Mouse (Mus musculus): ENCODE data around the gene March7.
A peak's percentile ranks its signal among the peaks of the same experiment; 100 is the strongest.

Gene March7

GRCm38 (mm10) chr2:60212488-60212887, 2.8 kb downstream of the March7 start:
- peak; percentile 68 for DNase-seq (ENCODE audit: extremely low read depth, low read depth, low spot score)

- no peak for DNase-seq (ENCODE audit: extremely low read depth, low read depth, low spot score)
Measured at GRCm38 (mm10) chr2:60214683-60215082, 5.0 kb downstream of the March7 start.

GRCm38 (mm10) chr2:60216547-60217153, 7.0 kb downstream of the March7 start:
- DNase-seq (ENCODE audit: extremely low read depth, low read depth, low spot score): no peak

- no peak for DNase-seq (ENCODE audit: extremely low read depth, low read depth, low spot score)
Measured at GRCm38 (mm10) chr2:60217620-60218019, 7.9 kb downstream of the March7 start.

- no peak for DNase-seq (ENCODE audit: extremely low read depth, low read depth, low spot score)
Measured at GRCm38 (mm10) chr2:60221236-60221635, 11.5 kb downstream of the March7 start.

- DNase-seq (ENCODE audit: extremely low read depth, low read depth, low spot score): no peak
Measured at GRCm38 (mm10) chr2:60221954-60222353, 12.3 kb downstream of the March7 start.

- no peak for DNase-seq (ENCODE audit: extremely low read depth, low read depth, low spot score)
Measured at GRCm38 (mm10) chr2:60223489-60223888, 13.8 kb downstream of the March7 start.

GRCm38 (mm10) chr2:60228470-60228869, 18.8 kb downstream of the March7 start:
- no peak for DNase-seq (ENCODE audit: extremely low read depth, low read depth, low spot score)

GRCm38 (mm10) chr2:60230361-60230760, 20.7 kb downstream of the March7 start:
- DNase-seq (ENCODE audit: extremely low read depth, low read depth, low spot score): no peak

GRCm38 (mm10) chr2:60233147-60233546, 23.5 kb downstream of the March7 start:
- DNase-seq (ENCODE audit: extremely low read depth, low read depth, low spot score): no peak

GRCm38 (mm10) chr2:60234506-60234905, 24.8 kb downstream of the March7 start:
- no peak for DNase-seq (ENCODE audit: extremely low read depth, low read depth, low spot score)

- no peak for DNase-seq (ENCODE audit: extremely low read depth, low read depth, low spot score)
Measured at GRCm38 (mm10) chr2:60252782-60253181, 43.1 kb downstream of the March7 start.

- no peak for DNase-seq (ENCODE audit: extremely low read depth, low read depth, low spot score)
Measured at GRCm38 (mm10) chr2:60253506-60253905, 43.8 kb downstream of the March7 start.

GRCm38 (mm10) chr2:60256751-60257150, 47.1 kb downstream of the March7 start:
- no peak for DNase-seq (ENCODE audit: extremely low read depth, low read depth, low spot score)

GRCm38 (mm10) chr2:60259186-60259585, 49.5 kb downstream of the March7 start:
- no peak for DNase-seq (ENCODE audit: extremely low read depth, low read depth, low spot score)

GRCm38 (mm10) chr2:60260621-60261350, 51.1 kb downstream of the March7 start:
- DNase-seq (ENCODE audit: extremely low read depth, low read depth, low spot score): no peak

- DNase-seq (ENCODE audit: extremely low read depth, low read depth, low spot score): no peak
Measured at GRCm38 (mm10) chr2:60267567-60267966, 57.9 kb downstream of the March7 start.

- DNase-seq (ENCODE audit: extremely low read depth, low read depth, low spot score): no peak
Measured at GRCm38 (mm10) chr2:60269856-60270479, 60.3 kb downstream of the March7 start.

GRCm38 (mm10) chr2:60278627-60279026, 68.9 kb downstream of the March7 start:
- no peak for DNase-seq (ENCODE audit: extremely low read depth, low read depth, low spot score)

- DNase-seq (ENCODE audit: extremely low read depth, low read depth, low spot score): no peak
Measured at GRCm38 (mm10) chr2:60282625-60283024, 72.9 kb downstream of the March7 start.

GRCm38 (mm10) chr2:60283208-60283750, 73.6 kb downstream of the March7 start:
- DNase-seq (ENCODE audit: extremely low read depth, low read depth, low spot score): no peak

Measured in fat pad, adult 2 months (tissue).